Mouse (Mus musculus): ENCODE data around the gene Rps6ka1. TPM values are rescaled to one million over a fixed set of nuclear protein-coding genes. Genes with fewer than 3 reads are reported as not detected.

The Rps6ka1 gene
- total and polyA plus RNA-seq, 2 experiments from 2014 or later, result 5.9 to 8.0 TPM

DNA sequence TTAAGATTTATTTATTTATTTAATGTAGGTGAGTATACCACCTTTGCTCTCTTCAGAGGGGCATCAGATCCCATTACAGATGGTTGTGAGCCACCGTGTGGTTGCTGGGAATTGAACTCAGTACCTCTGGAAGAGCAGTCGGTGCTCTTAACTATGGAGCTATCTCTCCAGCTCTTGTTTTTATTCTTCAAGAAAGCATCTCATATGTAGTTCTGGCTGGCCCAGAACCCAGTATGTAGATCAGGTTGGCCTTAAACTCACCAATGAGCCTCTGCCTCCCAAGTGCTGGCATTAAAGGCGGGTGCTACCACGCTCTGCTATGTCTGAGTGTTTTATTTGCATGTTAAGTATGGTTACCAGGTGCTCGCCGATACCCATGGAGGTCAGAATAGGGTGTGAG lies 60.2 kb downstream of the Rps6ka1 start:
- no peak overlapping the region for H3K4me3 ChIP-seq (ENCODE audit: low read depth, low read length)
- H3K4me2 ChIP-seq (ENCODE audit: low read depth, low read length), result no peak overlapping the region
- no peak overlapping the region for H3K9ac ChIP-seq (replicated peaks; ENCODE audit: low read depth, low read length)
- no peak for ATAC-seq (ENCODE audit: insufficient read depth, low read depth)
- no peak overlapping the region for H3K27ac ChIP-seq (ENCODE audit: low read depth)
- H3K9me3 ChIP-seq (replicated peaks; ENCODE audit: control insufficient read depth, low read length), result no peaks in the 10 kb centered on the region
- H3K27me3 ChIP-seq (ENCODE audit: control insufficient read depth, insufficient read depth, low read length), result no peaks in the 10 kb centered on the region
- TF ChIP-seq EP300 (IDR thresholded peaks at IDR 0.05; ENCODE audit: low read depth) (no peak), CTCF (IDR thresholded peaks at IDR 0.05; ENCODE audit: low read depth) (no peak)
- 64% methylated on average over 6 of the region's 6 CpGs for WGBS
- no peaks in the 10 kb centered on the region for H3K36me3 ChIP-seq (replicated peaks; ENCODE audit: control insufficient read depth, insufficient read depth, low read length)
- no peak for DNase-seq (ENCODE audit: low spot score)
- H3K4me1 ChIP-seq (ENCODE audit: control insufficient read depth, insufficient read depth), result 0 out of 2 replicates have a peak, but pooled peaks cover 3% of the 10 kb centered on the region

DNA sequence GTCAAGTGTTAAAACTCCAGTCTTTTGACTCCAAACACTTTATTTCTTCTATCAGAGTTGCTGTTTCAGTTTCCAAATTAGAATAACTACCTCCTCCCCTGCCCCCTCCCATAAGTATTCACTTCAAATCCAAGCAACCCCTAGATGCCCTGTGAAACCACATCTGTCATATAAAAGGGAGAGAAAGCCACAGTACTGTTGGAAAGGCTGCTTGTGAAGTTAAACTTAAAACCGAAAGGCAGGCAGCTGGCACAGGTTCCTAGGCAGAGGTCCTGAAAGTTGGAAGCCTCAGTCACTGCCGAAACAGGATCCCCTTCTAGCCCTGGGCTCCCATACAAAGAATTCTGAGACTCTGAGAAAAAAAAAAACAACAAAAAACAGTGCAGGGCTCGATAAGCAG lies 61.9 kb downstream of the Rps6ka1 start:
- Histone ChIP-seq H3K9me3 (replicated peaks; ENCODE audit: control insufficient read depth, low read length) (no peaks in the 10 kb centered on the region), H3K27ac (ENCODE audit: low read depth) (no peak overlapping the region), H3K4me1 (ENCODE audit: control insufficient read depth, insufficient read depth) (0 out of 2 replicates have a peak, but pooled peaks cover 3% of the 10 kb centered on the region), H3K36me3 (replicated peaks; ENCODE audit: control insufficient read depth, insufficient read depth, low read length) (no peaks in the 10 kb centered on the region), H3K9ac (replicated peaks; ENCODE audit: low read depth, low read length) (no peak overlapping the region), H3K27me3 (ENCODE audit: control insufficient read depth, insufficient read depth, low read length) (no peaks in the 10 kb centered on the region), H3K4me2 (ENCODE audit: low read depth, low read length) (no peak overlapping the region), H3K4me3 (ENCODE audit: low read depth, low read length) (no peak overlapping the region)
- 45% methylated on average over 3 of the region's 3 CpGs for WGBS
- TF ChIP-seq EP300 (IDR thresholded peaks at IDR 0.05; ENCODE audit: low read depth), result no peak
- TF ChIP-seq CTCF (IDR thresholded peaks at IDR 0.05; ENCODE audit: low read depth), result no peak
- no peak for DNase-seq (ENCODE audit: low spot score)
- ATAC-seq (ENCODE audit: insufficient read depth, low read depth), result no peak

DNA sequence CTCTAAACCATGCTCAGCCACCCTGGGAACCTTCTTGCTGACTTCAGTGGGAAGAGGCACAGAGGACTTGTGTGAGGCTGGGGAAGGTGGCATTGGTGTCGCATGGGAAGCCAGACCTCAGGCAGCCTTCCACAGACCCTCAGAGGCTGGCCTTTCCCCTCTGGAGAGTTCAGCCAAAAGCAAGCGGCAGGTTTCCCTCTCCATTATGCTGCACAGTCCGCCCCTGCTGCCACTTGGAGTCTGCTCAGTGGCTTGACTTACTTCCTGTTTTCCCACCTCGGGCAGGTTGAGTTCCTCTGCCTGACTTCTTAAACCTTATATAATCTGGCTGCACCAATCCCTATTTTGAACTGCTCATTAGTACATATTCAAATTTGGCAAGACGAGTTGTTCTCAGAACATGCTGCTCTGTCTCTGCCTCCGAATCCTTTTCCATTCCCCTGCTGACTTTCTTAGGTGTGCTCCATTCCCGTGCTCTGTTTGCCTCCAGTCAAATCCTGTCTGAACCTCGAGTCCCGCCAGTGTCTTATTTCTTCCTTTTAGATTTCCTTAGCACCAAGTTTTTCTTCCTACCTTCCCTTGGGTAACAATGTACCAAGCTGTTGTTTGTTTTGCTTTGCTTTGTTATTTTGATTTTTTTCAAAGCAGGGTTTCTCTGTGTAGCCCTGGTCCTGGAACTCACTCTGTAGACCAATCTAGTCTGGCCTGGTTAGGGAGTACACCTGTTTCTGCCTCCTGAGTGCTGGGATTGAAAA lies 66.6 kb downstream of the Rps6ka1 start:
- ATAC-seq (ENCODE audit: insufficient read depth, low read depth) (no peak), DNase-seq (ENCODE audit: low spot score) (no peak)
- 46% methylated on average over 9 of the region's 9 CpGs for WGBS
- no peak overlapping the region for H3K9ac ChIP-seq (replicated peaks; ENCODE audit: low read depth, low read length)
- H3K4me2 ChIP-seq (ENCODE audit: low read depth, low read length), result no peak overlapping the region
- no peaks in the 10 kb centered on the region for H3K27me3 ChIP-seq (ENCODE audit: control insufficient read depth, insufficient read depth, low read length)
- no peak overlapping the region for H3K27ac ChIP-seq (ENCODE audit: low read depth)
- H3K4me1 ChIP-seq (ENCODE audit: control insufficient read depth, insufficient read depth), result 0 out of 2 replicates have a peak, but pooled peaks cover 9% of the 10 kb centered on the region
- no peaks in the 10 kb centered on the region for H3K9me3 ChIP-seq (replicated peaks; ENCODE audit: control insufficient read depth, low read length)
- no peak overlapping the region for H3K4me3 ChIP-seq (ENCODE audit: low read depth, low read length)
- no peak for TF ChIP-seq EP300 (IDR thresholded peaks at IDR 0.05; ENCODE audit: low read depth)
- TF ChIP-seq CTCF (IDR thresholded peaks at IDR 0.05; ENCODE audit: low read depth), result no peak
- no peaks in the 10 kb centered on the region for H3K36me3 ChIP-seq (replicated peaks; ENCODE audit: control insufficient read depth, insufficient read depth, low read length)

DNA sequence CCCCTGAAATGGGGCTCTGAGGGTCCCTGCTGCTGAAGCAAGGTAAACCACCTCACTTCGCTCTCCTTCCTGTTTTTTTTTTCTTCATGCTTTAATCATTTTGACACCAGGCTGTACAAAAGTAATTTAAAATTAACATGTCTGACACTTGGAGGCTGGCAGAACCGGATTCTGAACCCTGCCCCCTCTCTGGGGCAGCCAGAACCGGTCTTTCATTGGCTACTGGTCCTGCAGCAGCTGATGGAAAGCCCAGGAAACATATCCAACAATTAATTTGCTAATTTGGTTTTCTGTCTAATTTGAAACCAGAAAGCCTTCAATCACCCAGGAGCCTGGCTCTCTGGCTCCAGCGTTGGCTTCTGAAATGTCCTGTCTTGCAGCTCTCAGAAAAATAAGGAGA lies 67.4 kb downstream of the Rps6ka1 start:
- TF ChIP-seq CTCF (IDR thresholded peaks at IDR 0.05; ENCODE audit: low read depth) (no peak), EP300 (IDR thresholded peaks at IDR 0.05; ENCODE audit: low read depth) (no peak)
- Histone ChIP-seq H3K36me3 (replicated peaks; ENCODE audit: control insufficient read depth, insufficient read depth, low read length) (no peaks in the 10 kb centered on the region), H3K9me3 (replicated peaks; ENCODE audit: control insufficient read depth, low read length) (no peaks in the 10 kb centered on the region), H3K27me3 (ENCODE audit: control insufficient read depth, insufficient read depth, low read length) (no peaks in the 10 kb centered on the region), H3K4me3 (ENCODE audit: low read depth, low read length) (no peak overlapping the region), H3K27ac (ENCODE audit: low read depth) (no peak overlapping the region), H3K9ac (replicated peaks; ENCODE audit: low read depth, low read length) (no peak overlapping the region), H3K4me2 (ENCODE audit: low read depth, low read length) (no peak overlapping the region), H3K4me1 (ENCODE audit: control insufficient read depth, insufficient read depth) (peaks cover 15% of the 10 kb centered on the region)
- WGBS, result 54% methylated on average over 4 of the region's 4 CpGs
- no peak for ATAC-seq (ENCODE audit: insufficient read depth, low read depth)
- no peak for DNase-seq (ENCODE audit: low spot score)

DNA sequence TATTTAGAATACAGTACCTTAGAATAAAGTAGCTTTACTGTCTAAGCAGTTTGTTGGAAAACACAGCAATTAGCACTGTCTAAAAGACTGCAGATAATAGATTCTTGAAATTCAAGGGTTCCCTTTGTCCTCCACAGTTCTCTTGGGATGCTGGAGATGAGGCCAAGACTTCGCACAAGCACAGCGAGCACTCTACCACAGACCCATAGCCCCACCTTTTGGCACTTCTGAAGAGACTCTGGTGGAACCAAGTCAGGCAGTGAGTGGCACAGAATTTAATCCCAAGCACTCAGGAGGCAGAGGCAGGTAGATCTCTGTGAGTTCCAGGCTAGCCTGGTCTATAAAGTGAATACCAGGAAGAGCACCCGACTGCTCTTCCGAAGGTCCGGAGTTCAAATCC lies 70.2 kb downstream of the Rps6ka1 start:
- Histone ChIP-seq H3K4me1 (ENCODE audit: control insufficient read depth, insufficient read depth) (peaks cover 15% of the 10 kb centered on the region), H3K9me3 (replicated peaks; ENCODE audit: control insufficient read depth, low read length) (no peaks in the 10 kb centered on the region), H3K27ac (ENCODE audit: low read depth) (no peak overlapping the region), H3K9ac (replicated peaks; ENCODE audit: low read depth, low read length) (no peak overlapping the region), H3K4me2 (ENCODE audit: low read depth, low read length) (no peak overlapping the region), H3K36me3 (replicated peaks; ENCODE audit: control insufficient read depth, insufficient read depth, low read length) (no peaks in the 10 kb centered on the region), H3K27me3 (ENCODE audit: control insufficient read depth, insufficient read depth, low read length) (no peaks in the 10 kb centered on the region), H3K4me3 (ENCODE audit: low read depth, low read length) (no peak overlapping the region)
- ATAC-seq (ENCODE audit: insufficient read depth, low read depth) (no peak), DNase-seq (ENCODE audit: low spot score) (no peak)
- TF ChIP-seq CTCF (IDR thresholded peaks at IDR 0.05; ENCODE audit: low read depth) (no peak), EP300 (IDR thresholded peaks at IDR 0.05; ENCODE audit: low read depth) (no peak)
- WGBS, result 95% methylated on average over 5 of the region's 5 CpGs

DNA sequence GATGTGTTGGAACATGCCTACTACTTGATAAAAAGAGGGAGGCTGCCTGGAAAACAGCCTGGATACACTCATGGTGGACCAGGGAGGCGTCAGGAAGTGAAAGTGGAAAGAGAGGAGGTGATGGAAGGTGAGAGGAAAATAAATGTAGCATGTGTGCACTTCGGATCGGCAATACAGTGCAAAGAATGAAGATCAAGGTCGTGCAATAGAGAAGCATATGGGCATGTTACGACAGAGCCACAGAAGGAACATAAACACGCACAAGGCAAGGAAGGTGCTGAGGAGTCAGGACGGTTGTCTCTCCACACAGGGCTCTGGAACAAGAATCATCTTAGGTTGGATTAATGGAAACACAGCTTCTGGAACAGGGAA lies 71.1 kb downstream of the Rps6ka1 start:
- H3K9ac ChIP-seq (replicated peaks; ENCODE audit: low read depth, low read length), result peak overlapping the region; percentile 22; the same call in 1 of the 2 replicates
- H3K36me3 ChIP-seq (replicated peaks; ENCODE audit: control insufficient read depth, insufficient read depth, low read length), result no peaks in the 10 kb centered on the region
- H3K4me2 ChIP-seq (ENCODE audit: low read depth, low read length), result peak overlapping the region; percentile 51
- peak overlapping the region; percentile 99 for H3K27ac ChIP-seq (ENCODE audit: low read depth)
- H3K4me3 ChIP-seq (ENCODE audit: low read depth, low read length), result peak overlapping the region; percentile 12
- 24% methylated on average over 7 of the region's 7 CpGs for whole genome bisulfite sequencing
- H3K27me3 ChIP-seq (ENCODE audit: control insufficient read depth, insufficient read depth, low read length), result no peaks in the 10 kb centered on the region
- TF ChIP-seq CTCF (IDR thresholded peaks at IDR 0.05; ENCODE audit: low read depth) (no peak), EP300 (IDR thresholded peaks at IDR 0.05; ENCODE audit: low read depth) (no peak)
- ATAC-seq (ENCODE audit: insufficient read depth, low read depth) (no peak), DNase-seq (ENCODE audit: low spot score) (peak; percentile 6)
- peaks cover 15% of the 10 kb centered on the region for H3K4me1 ChIP-seq (ENCODE audit: control insufficient read depth, insufficient read depth)
- no peaks in the 10 kb centered on the region for H3K9me3 ChIP-seq (replicated peaks; ENCODE audit: control insufficient read depth, low read length)

Measured in heart, postnatal 0 days (tissue).